Mouse (Mus musculus): Measurements from ENCODE around the gene Slc17a6. TPM values are rescaled to one million over a fixed set of nuclear protein-coding genes. Genes with fewer than 3 reads are reported as not detected.

The Slc17a6 gene
- polyA plus RNA-seq, 1 experiment, result not detected

GRCm38 (mm10) chr7:51625161-51625560 is 3.4 kb downstream of the Slc17a6 start:
- DNase-seq, result no peak
- TF ChIP-seq CTCF (IDR thresholded peaks at IDR 0.05; ENCODE audit: insufficient read depth, low read length), result no peak
- TF ChIP-seq POLR2A (IDR thresholded peaks at IDR 0.05; ENCODE audit: borderline replicate concordance, extremely low read depth, low read depth, low read length), result no peak
- H3K4me3 ChIP-seq (replicated peaks; ENCODE audit: extremely low read depth, low read depth, low read length), result no peak overlapping the region
- no peaks in the 10 kb centered on the region for H3K4me1 ChIP-seq (ENCODE audit: control insufficient read depth, insufficient read depth, low read length)
- 1% methylated on average over 23 of the region's 23 CpGs for WGBS

GRCm38 (mm10) chr7:51625591-51626255 is 3.9 kb downstream of the Slc17a6 start:
- TF ChIP-seq CTCF (IDR thresholded peaks at IDR 0.05; ENCODE audit: insufficient read depth, low read length), result no peak
- no peak for TF ChIP-seq POLR2A (IDR thresholded peaks at IDR 0.05; ENCODE audit: borderline replicate concordance, extremely low read depth, low read depth, low read length)

GRCm38 (mm10) chr7:51626451-51627000 is 4.7 kb downstream of the Slc17a6 start:
- 4% methylated on average over 16 of the region's 16 CpGs for WGBS
- TF ChIP-seq POLR2A (IDR thresholded peaks at IDR 0.05; ENCODE audit: borderline replicate concordance, extremely low read depth, low read depth, low read length), result no peak
- no peak for TF ChIP-seq CTCF (IDR thresholded peaks at IDR 0.05; ENCODE audit: insufficient read depth, low read length)
- no peak overlapping the region for H3K4me3 ChIP-seq (replicated peaks; ENCODE audit: extremely low read depth, low read depth, low read length)
- no peaks in the 10 kb centered on the region for H3K4me1 ChIP-seq (ENCODE audit: control insufficient read depth, insufficient read depth, low read length)
- DNase-seq, result no peak

More at GRCm38 (mm10) chr7:51625591-51626255, 3.9 kb downstream of the Slc17a6 start:
- 7% methylated on average over 11 of the region's 11 CpGs for WGBS
- H3K4me3 ChIP-seq (replicated peaks; ENCODE audit: extremely low read depth, low read depth, low read length), result no peak overlapping the region
- H3K4me1 ChIP-seq (ENCODE audit: control insufficient read depth, insufficient read depth, low read length), result no peaks in the 10 kb centered on the region
- no peak for DNase-seq

GRCm38 (mm10) chr7:51627001-51627631 is 5.3 kb downstream of the Slc17a6 start:
- TF ChIP-seq POLR2A (IDR thresholded peaks at IDR 0.05; ENCODE audit: borderline replicate concordance, extremely low read depth, low read depth, low read length) (no peak), CTCF (IDR thresholded peaks at IDR 0.05; ENCODE audit: insufficient read depth, low read length) (no peak)
- 1% methylated on average over 26 of the region's 26 CpGs for WGBS
- Histone ChIP-seq H3K4me1 (ENCODE audit: control insufficient read depth, insufficient read depth, low read length) (no peaks in the 10 kb centered on the region), H3K4me3 (replicated peaks; ENCODE audit: extremely low read depth, low read depth, low read length) (no peak overlapping the region)
- DNase-seq, result no peak

GRCm38 (mm10) chr7:51627666-51628065 is 5.9 kb downstream of the Slc17a6 start:
- no peak for TF ChIP-seq CTCF (IDR thresholded peaks at IDR 0.05; ENCODE audit: insufficient read depth, low read length)
- Histone ChIP-seq H3K4me1 (ENCODE audit: control insufficient read depth, insufficient read depth, low read length) (no peaks in the 10 kb centered on the region), H3K4me3 (replicated peaks; ENCODE audit: extremely low read depth, low read depth, low read length) (no peak overlapping the region)
- no peak for DNase-seq
- 2% methylated on average over 9 of the region's 9 CpGs for WGBS

GRCm38 (mm10) chr7:51628349-51628748 is 6.5 kb downstream of the Slc17a6 start:
- DNase-seq, result no peak
- H3K4me3 ChIP-seq (replicated peaks; ENCODE audit: extremely low read depth, low read depth, low read length), result no peak overlapping the region
- H3K4me1 ChIP-seq (ENCODE audit: control insufficient read depth, insufficient read depth, low read length), result no peaks in the 10 kb centered on the region
- 5% methylated on average over 9 of the region's 9 CpGs for WGBS
- TF ChIP-seq POLR2A (IDR thresholded peaks at IDR 0.05; ENCODE audit: borderline replicate concordance, extremely low read depth, low read depth, low read length) (no peak), CTCF (IDR thresholded peaks at IDR 0.05; ENCODE audit: insufficient read depth, low read length) (no peak)

GRCm38 (mm10) chr7:51629206-51629605 is 7.4 kb downstream of the Slc17a6 start:
- DNase-seq, result no peak
- H3K4me3 ChIP-seq (replicated peaks; ENCODE audit: extremely low read depth, low read depth, low read length), result no peak overlapping the region
- TF ChIP-seq CTCF (IDR thresholded peaks at IDR 0.05; ENCODE audit: insufficient read depth, low read length), result no peak
- TF ChIP-seq POLR2A (IDR thresholded peaks at IDR 0.05; ENCODE audit: borderline replicate concordance, extremely low read depth, low read depth, low read length), result no peak
- WGBS, result 9% methylated on average over 3 of the region's 3 CpGs
- no peaks in the 10 kb centered on the region for H3K4me1 ChIP-seq (ENCODE audit: control insufficient read depth, insufficient read depth, low read length)

- 44% methylated on average over 3 of the region's 3 CpGs for WGBS
These were observed 9.4 kb downstream of the Slc17a6 start for GRCm38 (mm10) chr7:51631171-51631570.

GRCm38 (mm10) chr7:51632543-51633229 is 10.9 kb downstream of the Slc17a6 start:
- TF ChIP-seq POLR2A (IDR thresholded peaks at IDR 0.05; ENCODE audit: borderline replicate concordance, extremely low read depth, low read depth, low read length) (no peak), CTCF (IDR thresholded peaks at IDR 0.05; ENCODE audit: insufficient read depth, low read length) (no peak)
- DNase-seq, result no peak
- WGBS, result 13% methylated on average over 9 of the region's 9 CpGs
- H3K4me3 ChIP-seq (replicated peaks; ENCODE audit: extremely low read depth, low read depth, low read length), result no peak overlapping the region
- H3K4me1 ChIP-seq (ENCODE audit: control insufficient read depth, insufficient read depth, low read length), result no peaks in the 10 kb centered on the region

More at GRCm38 (mm10) chr7:51631171-51631570, 9.4 kb downstream of the Slc17a6 start:
- no peak overlapping the region for H3K4me3 ChIP-seq (replicated peaks; ENCODE audit: extremely low read depth, low read depth, low read length)
- DNase-seq, result no peak
- no peaks in the 10 kb centered on the region for H3K4me1 ChIP-seq (ENCODE audit: control insufficient read depth, insufficient read depth, low read length)
- TF ChIP-seq POLR2A (IDR thresholded peaks at IDR 0.05; ENCODE audit: borderline replicate concordance, extremely low read depth, low read depth, low read length) (no peak), CTCF (IDR thresholded peaks at IDR 0.05; ENCODE audit: insufficient read depth, low read length) (no peak)
